ENCODE assay signal across 14 mouse cellular contexts in the genomic region with DNA sequence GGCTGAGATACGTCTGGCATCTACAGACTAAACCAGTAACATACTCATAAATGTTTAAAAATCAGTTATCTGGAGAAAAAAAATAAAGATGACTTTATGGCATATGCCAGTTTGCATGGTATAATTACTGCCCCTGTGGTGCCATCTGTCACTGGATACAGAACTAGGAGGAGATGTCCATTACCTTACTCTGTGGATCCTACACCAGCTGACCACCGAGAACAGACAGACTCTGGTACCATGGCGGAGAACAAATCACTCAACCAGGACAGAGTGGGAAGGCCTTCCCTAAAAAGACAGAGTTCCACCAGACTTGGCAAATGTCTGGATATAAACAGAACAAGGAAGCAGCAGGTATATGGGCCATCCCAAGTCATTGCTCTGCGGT.
A peak's percentile ranks its signal among the peaks of the same experiment; 100 is the strongest.
DNase-seq lines count a peak whose midpoint lies in the region; ATAC-seq and TF ChIP-seq lines count a peak whose summit lies in the region.
"Had no signal": no experiment of that assay in that cellular context is flagged by ENCODE, and none has a peak within 500 bp of the region (broad histone marks: within the 10 kb centered on the region; RNA-seq: fewer than 3 reads in every experiment).

No protein-coding gene starts in this region.

- TF ChIP-seq EP300 in liver, embryonic 14.5 days (IDR thresholded peaks at IDR 0.05; ENCODE audit: low read depth): no peak

- no peaks in the 10 kb centered on the region for H3K27me3 ChIP-seq in liver, embryonic 14.5 days (ENCODE audit: control insufficient read depth, insufficient read depth, low read length)
- no peaks in the 10 kb centered on the region for H3K27me3 ChIP-seq in intestine, embryonic 15.5 days (replicated peaks)
- H3K27me3 ChIP-seq: kidney, embryonic 15.5 days; midbrain, embryonic 13.5 days; neural tube, embryonic 15.5 days had no signal

- H3K4me1 ChIP-seq in liver, embryonic 14.5 days (replicated peaks; ENCODE audit: control insufficient read depth in 2 of 2, insufficient read depth in 2 of 2, low read length in 1 of 2): peaks cover 2 to 37% of the 10 kb centered on the region in 2 experiments; a peak in 2 of 4 replicates
- H3K4me1 ChIP-seq in intestine, embryonic 15.5 days (replicated peaks): peaks cover 12% of the 10 kb centered on the region; the same call in 1 of the 2 replicates
- H3K4me1 ChIP-seq: midbrain, embryonic 13.5 days had no signal

- peak overlapping the region; percentile 69 for H3K27ac ChIP-seq in gastrocnemius, adult 2 months
- H3K27ac ChIP-seq in liver, embryonic 14.5 days: no peak overlapping the region
- H3K27ac ChIP-seq in intestine, embryonic 15.5 days: peak overlapping the region; percentile 52; the same call in 1 of the 2 replicates
- H3K27ac ChIP-seq: hindbrain, postnatal 0 days; kidney, embryonic 15.5 days; midbrain, embryonic 13.5 days; neural tube, embryonic 15.5 days had no signal

- 0 out of 2 replicates have a peak, but pooled peaks have one; percentile 9 for ATAC-seq in liver, embryonic 14.5 days (ENCODE audit: insufficient read depth)
- ATAC-seq in intestine, embryonic 15.5 days: no peak
- ATAC-seq: forebrain, postnatal 0 days; hindbrain, postnatal 0 days; midbrain, embryonic 13.5 days had no signal

- 69% methylated on average over 4 of the region's 4 CpGs for WGBS in liver, embryonic 14.5 days (ENCODE audit: insufficient replicate concordance)
- WGBS in intestine, embryonic 15.5 days: 62% methylated on average over 4 of the region's 4 CpGs

- no peak overlapping the region for H3K9ac ChIP-seq in liver, embryonic 14.5 days (replicated peaks)
- H3K9ac ChIP-seq in intestine, embryonic 15.5 days: no peak overlapping the region
- H3K9ac ChIP-seq: forebrain, postnatal 0 days; kidney, embryonic 15.5 days; midbrain, embryonic 13.5 days; neural tube, embryonic 15.5 days had no signal

- no peaks in the 10 kb centered on the region for H3K36me3 ChIP-seq in liver, embryonic 14.5 days (replicated peaks; ENCODE audit: control insufficient read depth, insufficient read depth, low read depth)
- H3K36me3 ChIP-seq in intestine, embryonic 15.5 days: no peaks in the 10 kb centered on the region
- H3K36me3 ChIP-seq: kidney, embryonic 15.5 days; midbrain, embryonic 13.5 days; neural tube, embryonic 15.5 days had no signal

- intact Hi-C loops in gastrocnemius, adult 2 months (cut with DNase I): no loop called here
- intact Hi-C loops in gastrocnemius, postnatal 14 days (cut with DNase I; ENCODE audit: low total_unique reads): no loop called here

- DNase-seq in gastrocnemius, adult 2 months: no peak
- no peak for DNase-seq in gastrocnemius, postnatal 14 days
- DNase-seq in liver, embryonic 14.5 days (ENCODE audit: low read depth in 3 of 3, low spot score in 3 of 3): no peak
- no peak for DNase-seq in liver
- peak; percentile 17 for DNase-seq in cerebellum, adult 9-11 months
- no peak for DNase-seq in spleen, postnatal 36 days (ENCODE audit: low spot score in 2 of 2)
- DNase-seq: forebrain, postnatal 0 days; thymus, adult 18-20 months had no signal

- H3K4me2 ChIP-seq in liver, embryonic 14.5 days (ENCODE audit: low read depth): no peak overlapping the region
- H3K4me2 ChIP-seq in intestine, embryonic 15.5 days (replicated peaks): no peak overlapping the region
- H3K4me2 ChIP-seq: kidney, embryonic 15.5 days; liver, embryonic 11.5 days; midbrain, embryonic 13.5 days; neural tube, embryonic 15.5 days had no signal

- TF ChIP-seq CTCF in gastrocnemius, adult 2 months (IDR thresholded peaks at IDR 0.05): no peak
- TF ChIP-seq CTCF in liver, embryonic 14.5 days (IDR thresholded peaks at IDR 0.05; ENCODE audit: low read depth): no peak

- no peaks in the 10 kb centered on the region for H3K9me3 ChIP-seq in liver, embryonic 14.5 days (ENCODE audit: control insufficient read depth, low read length)
- H3K9me3 ChIP-seq in intestine, embryonic 15.5 days: no peaks in the 10 kb centered on the region
- H3K9me3 ChIP-seq: kidney, embryonic 15.5 days; neural tube, embryonic 15.5 days had no signal

- H3K4me3 ChIP-seq in gastrocnemius, adult 2 months: no peak overlapping the region
- no peak overlapping the region for H3K4me3 ChIP-seq in liver, embryonic 14.5 days (ENCODE audit: insufficient read depth in 1 of 2, low read depth in 2 of 2, low read length in 2 of 2)
- no peak overlapping the region for H3K4me3 ChIP-seq in intestine, embryonic 15.5 days (replicated peaks)
- H3K4me3 ChIP-seq: kidney, embryonic 15.5 days; midbrain, embryonic 13.5 days; neural tube, embryonic 15.5 days had no signal
